Mouse (Mus musculus) heart, embryonic 13.5 days (tissue): ENCODE measurements at regions not wholly inside any gene's neighbourhood (a gene's known extent, or its start where the extent isn't known, plus 50 kb on each side); places are given as distances from the start of the nearest gene placed in this dataset.
A peak's percentile ranks its signal among the peaks of the same experiment; 100 is the strongest.

Experiments used
- ATAC-seq: fragments of 200-750 bp; cut with Nextera tagmentation; 2 replicates; pipeline ENCODE4 v1.8.0; 2017; ENCODE audit warnings: moderate TSS enrichment; ENCODE audit not compliant: insufficient number of reproducible peaks, low FRiP score, low TSS enrichment; ENCODE audit errors: extremely low read depth
- H3K27ac ChIP-seq: fragments of 300-500 bp; sonication (generic); replicated peaks from 2 replicates; pipeline ENCODE4 v1.5.1; 2015; ENCODE audit warnings: moderate library complexity, mild to moderate bottlenecking, inconsistent platforms
- H3K27me3 ChIP-seq: fragments of 300-500 bp; sonication (generic); replicated peaks from 2 replicates; pipeline ENCODE4 v1.6.1; 2015; ENCODE audit warnings: mild to moderate bottlenecking, inconsistent platforms
- H3K36me3 ChIP-seq: fragments of 300-500 bp; sonication (generic); 2 replicates; pipeline ENCODE4 v1.6.1; 2015; ENCODE audit warnings: mild to moderate bottlenecking, inconsistent platforms
- H3K4me1 ChIP-seq: fragments of 300-500 bp; sonication (generic); 2 replicates; pipeline ENCODE4 v1.6.1; 2015; ENCODE audit warnings: inconsistent platforms
- H3K4me2 ChIP-seq: fragments of 300-500 bp; sonication (generic); 2 replicates; pipeline ENCODE4 v1.6.1; 2015; ENCODE audit warnings: inconsistent platforms, mild to moderate bottlenecking, moderate library complexity
- H3K4me3 ChIP-seq: fragments of 300-500 bp; sonication (generic); 2 replicates; pipeline ENCODE4 v1.5.1; 2015; ENCODE audit warnings: moderate library complexity, mild to moderate bottlenecking, inconsistent platforms
- H3K9ac ChIP-seq: fragments of 300-500 bp; sonication (generic); 2 replicates; pipeline ENCODE4 v1.6.1; 2015; ENCODE audit warnings: inconsistent platforms, mild to moderate bottlenecking, moderate library complexity
- H3K9me3 ChIP-seq: fragments of 300-500 bp; sonication (generic); 2 replicates; pipeline ENCODE4 v1.6.1; 2016; ENCODE audit warnings: inconsistent platforms
- WGBS: fragments of 180-500 bp; shearing (Covaris S2); methylation state at CpG from one replicate; pipeline ENCODE4 v1.1.7; 2015; ENCODE audit warnings: mixed read lengths; 5-methylcytosine and 5-hydroxymethylcytosine counted together

DNA sequence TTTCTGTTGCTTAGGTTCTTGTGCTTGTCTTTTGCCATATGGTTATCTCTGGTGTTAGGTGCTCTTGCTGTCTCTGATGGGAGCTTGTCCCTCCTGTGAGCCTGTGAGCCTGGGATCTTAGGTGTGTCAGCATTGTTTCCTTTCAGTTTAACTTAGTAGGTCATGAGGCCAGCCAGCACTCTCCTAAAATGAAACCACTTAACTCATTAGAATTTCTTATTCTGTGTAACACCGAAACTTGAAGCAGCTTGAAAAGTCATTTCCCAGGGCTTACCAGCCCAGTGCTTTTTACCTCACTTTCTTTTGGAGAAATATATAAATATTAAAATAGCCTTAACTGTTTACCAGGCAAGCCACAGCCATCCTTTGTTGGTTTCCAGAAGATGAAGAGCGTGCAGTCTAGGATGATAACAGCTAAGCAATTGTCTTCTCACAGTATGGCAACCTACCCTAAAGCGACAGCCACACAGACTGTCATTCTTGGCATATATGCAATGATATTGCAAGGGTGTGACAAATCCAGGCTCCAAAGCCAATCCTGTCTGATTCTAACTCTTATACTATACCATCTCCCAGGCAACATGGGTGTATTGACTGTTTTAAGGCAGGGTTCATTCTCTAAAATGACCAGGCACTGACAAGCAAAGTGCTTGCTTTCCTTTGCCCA is 146.2 kb upstream of the Map3k7 start:
- Histone ChIP-seq H3K36me3 (no peaks in the 10 kb centered on the region), H3K27me3 (no peaks in the 10 kb centered on the region), H3K4me1 (no peaks in the 10 kb centered on the region), H3K4me3 (no peak overlapping the region), H3K9me3 (no peaks in the 10 kb centered on the region), H3K9ac (no peak overlapping the region), H3K4me2 (no peak overlapping the region), H3K27ac (no peak overlapping the region)
- no peak for ATAC-seq
- WGBS, result 84% methylated on average over 3 of the region's 3 CpGs

DNA sequence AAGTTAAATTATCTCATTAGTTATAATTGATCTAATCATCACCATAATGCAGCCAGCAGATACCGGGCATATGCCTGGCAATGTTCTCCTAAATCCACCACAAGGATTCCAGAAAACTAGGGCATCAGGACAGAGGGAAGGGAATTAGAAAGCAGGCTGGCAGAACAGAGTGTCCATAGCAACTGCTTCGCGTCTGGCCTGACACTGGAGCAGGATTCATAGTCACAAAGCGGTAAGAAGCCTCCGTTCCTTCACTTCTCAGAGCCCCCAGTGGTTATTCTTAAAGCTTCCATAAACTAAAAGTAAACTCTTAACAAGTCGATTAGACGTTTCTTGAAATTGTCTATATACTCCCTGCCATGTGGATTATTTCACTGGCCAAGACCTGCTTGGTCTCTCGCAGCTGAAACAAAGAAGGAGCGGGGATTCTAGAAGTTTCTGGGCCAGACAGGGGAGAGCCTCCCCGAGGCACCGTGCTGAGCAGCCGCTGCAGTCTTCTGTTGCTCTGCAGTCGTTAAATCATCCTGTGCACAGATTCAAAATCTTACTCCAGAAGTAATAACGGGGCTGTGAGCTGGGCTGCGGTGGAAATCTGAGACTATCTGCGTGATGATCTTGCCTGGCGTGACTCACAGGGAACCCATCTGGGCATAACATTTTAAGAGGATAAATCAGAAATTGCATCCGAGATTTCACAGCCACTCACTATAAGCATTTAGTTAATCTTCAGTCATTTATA is 144.2 kb upstream of the Map3k7 start:
- H3K4me1 ChIP-seq, result peaks cover 11% of the 10 kb centered on the region
- no peak overlapping the region for H3K9ac ChIP-seq
- H3K36me3 ChIP-seq, result no peaks in the 10 kb centered on the region
- H3K4me2 ChIP-seq, result no peak overlapping the region
- no peak overlapping the region for H3K4me3 ChIP-seq
- H3K9me3 ChIP-seq, result no peaks in the 10 kb centered on the region
- no peak for ATAC-seq
- 79% methylated on average over 18 of the region's 18 CpGs for WGBS
- H3K27me3 ChIP-seq, result no peaks in the 10 kb centered on the region
- no peak overlapping the region for H3K27ac ChIP-seq

DNA sequence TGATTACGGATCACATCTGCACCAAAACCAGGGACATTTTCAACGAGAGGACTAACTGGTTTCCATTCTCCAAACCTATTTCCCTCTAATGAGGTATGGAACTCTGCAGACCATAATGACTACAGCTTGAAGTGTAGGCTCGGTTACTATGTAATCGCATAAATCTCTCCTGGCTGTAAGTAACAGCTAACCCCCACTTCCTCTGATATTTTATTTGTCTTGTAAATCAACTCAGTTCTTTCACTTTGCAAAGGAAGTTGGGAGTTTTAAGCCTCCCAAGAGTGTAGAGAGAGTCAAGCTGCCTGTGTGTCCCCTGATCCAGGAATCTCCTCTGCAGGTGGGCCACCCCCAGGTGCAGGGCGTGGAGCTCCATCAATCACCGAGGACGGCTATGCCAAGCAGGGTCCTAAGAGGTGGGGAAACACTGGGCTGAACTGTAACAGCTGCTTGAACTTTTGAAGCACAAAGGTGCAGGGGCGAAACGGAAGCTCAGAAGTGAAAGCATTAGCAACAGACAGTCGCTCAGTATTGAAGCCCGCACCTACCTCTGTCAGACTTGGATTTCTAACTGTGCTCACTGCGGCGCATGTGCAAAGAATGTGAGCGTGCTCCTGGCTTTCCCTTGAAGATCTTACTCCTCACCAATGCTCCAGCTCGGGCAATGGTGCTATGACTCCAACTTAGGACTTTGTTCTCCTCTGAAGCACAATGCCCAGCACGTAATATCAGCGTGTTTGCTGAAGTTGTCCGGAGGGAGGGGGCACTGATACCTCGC is 140.1 kb upstream of the Map3k7 start:
- no peaks in the 10 kb centered on the region for H3K9me3 ChIP-seq
- H3K4me3 ChIP-seq, result peak overlapping the region; percentile 34
- 47% methylated on average over 19 of the region's 19 CpGs for WGBS
- peaks cover 22% of the 10 kb centered on the region for H3K4me1 ChIP-seq
- ATAC-seq, result no peak
- no peaks in the 10 kb centered on the region for H3K27me3 ChIP-seq
- H3K4me2 ChIP-seq, result peak overlapping the region; percentile 62
- peak overlapping the region; percentile 26; the same call in 1 of the 2 replicates for H3K27ac ChIP-seq
- H3K9ac ChIP-seq, result peak overlapping the region; percentile 51; the same call in 1 of the 2 replicates
- no peaks in the 10 kb centered on the region for H3K36me3 ChIP-seq

DNA sequence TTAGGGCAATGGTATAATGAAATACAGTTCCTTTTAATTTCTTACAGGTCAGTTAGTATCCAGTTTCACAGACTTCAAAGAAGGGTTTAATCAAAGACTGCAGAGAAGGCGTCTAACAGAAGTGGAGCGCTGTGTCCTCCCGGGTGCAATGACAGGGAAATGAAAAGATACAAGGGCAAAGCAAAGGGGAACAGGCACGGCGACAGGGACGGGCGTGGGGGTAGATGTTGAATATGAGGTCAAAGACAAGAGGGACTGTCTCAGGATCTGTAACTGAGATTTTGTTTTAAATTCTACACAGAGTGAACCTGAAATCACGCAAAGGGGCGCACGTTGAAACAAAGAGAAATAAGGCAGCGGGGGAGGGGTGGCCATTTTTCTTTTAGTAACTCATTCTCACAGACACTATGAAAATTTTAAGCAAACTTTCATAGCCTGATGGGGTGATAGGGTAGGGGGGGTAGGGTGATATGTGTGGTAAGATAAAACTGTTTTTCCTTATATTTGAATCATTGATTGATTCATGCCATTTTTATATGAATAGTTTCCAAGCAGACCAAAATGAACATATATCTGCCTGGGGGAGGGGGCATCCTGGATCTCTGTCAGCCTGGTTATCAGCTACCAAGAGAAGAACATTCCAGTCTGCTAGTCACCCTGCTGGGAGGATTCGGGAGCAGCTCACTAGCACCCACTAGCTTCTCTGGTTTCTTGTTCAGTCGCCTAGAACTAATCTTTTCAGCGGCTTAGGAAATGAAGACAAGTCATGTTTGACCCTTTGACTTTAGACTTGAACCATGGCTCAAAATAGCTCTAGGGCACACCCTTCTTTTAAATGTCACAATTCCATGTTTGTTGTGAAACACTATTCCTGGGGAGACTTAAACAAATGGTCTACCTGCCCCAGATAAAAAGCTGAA is 139.1 kb upstream of the Map3k7 start:
- ATAC-seq, result no peak
- H3K27ac ChIP-seq, result 0 out of 2 replicates have a peak overlapping the region, but pooled peaks have one; percentile 26
- H3K4me3 ChIP-seq, result peak overlapping the region; percentile 34
- H3K9me3 ChIP-seq, result no peaks in the 10 kb centered on the region
- H3K27me3 ChIP-seq, result no peaks in the 10 kb centered on the region
- H3K4me2 ChIP-seq, result peak overlapping the region; percentile 62
- 39% methylated on average over 14 of the region's 14 CpGs for WGBS
- peaks cover 22% of the 10 kb centered on the region for H3K4me1 ChIP-seq
- no peaks in the 10 kb centered on the region for H3K36me3 ChIP-seq
- peak overlapping the region; percentile 55 for H3K9ac ChIP-seq

DNA sequence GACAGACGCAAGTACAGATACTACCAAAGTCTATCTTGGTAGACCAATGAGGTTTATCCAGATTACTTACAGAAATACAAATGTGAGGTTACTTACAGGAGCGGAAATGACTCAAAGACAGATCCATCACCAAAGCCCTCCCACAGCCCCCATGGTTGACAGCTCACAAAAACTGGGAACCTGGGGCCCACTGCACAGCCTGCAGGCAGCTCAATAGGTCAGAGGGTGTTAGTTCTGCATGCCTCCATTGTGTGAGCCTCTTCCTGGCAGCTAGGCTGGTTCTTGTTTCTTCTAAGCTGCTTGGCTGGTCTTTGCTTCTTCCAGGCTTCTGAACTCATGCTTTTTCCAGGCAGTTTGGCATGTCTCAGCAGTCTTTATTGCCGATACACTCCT is 138.5 kb upstream of the Map3k7 start:
- Histone ChIP-seq H3K27ac (no peak overlapping the region), H3K27me3 (no peaks in the 10 kb centered on the region), H3K9me3 (no peaks in the 10 kb centered on the region), H3K4me2 (no peak overlapping the region), H3K9ac (no peak overlapping the region), H3K4me3 (no peak overlapping the region), H3K36me3 (no peaks in the 10 kb centered on the region), H3K4me1 (peaks cover 22% of the 10 kb centered on the region)
- 62% methylated on average over 3 of the region's 3 CpGs for WGBS
- ATAC-seq, result no peak

DNA sequence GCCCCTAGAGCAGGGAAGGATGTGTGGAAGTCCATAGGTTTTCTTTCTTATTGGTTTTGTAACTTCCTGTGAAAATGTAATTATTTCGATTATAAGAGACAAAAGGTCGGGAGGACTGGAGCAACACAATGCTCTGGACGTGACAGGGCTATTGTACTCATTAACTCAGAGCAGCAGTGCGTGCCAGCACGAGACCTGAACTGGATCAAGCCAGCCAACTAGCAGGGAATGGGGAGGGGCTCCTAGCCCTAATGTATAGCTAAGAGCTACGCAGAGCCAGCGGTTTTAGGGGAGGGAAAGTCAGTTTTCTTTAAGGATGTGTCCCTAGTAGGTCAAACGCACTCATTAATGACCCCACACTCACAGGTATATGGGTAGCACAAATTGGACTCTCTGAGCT is 137.2 kb upstream of the Map3k7 start:
- no peaks in the 10 kb centered on the region for H3K27me3 ChIP-seq
- no peaks in the 10 kb centered on the region for H3K36me3 ChIP-seq
- WGBS, result 88% methylated on average over 8 of the region's 8 CpGs
- H3K4me2 ChIP-seq, result no peak overlapping the region
- H3K9ac ChIP-seq, result no peak overlapping the region
- H3K27ac ChIP-seq, result no peak overlapping the region
- no peak for ATAC-seq
- H3K9me3 ChIP-seq, result no peaks in the 10 kb centered on the region
- H3K4me3 ChIP-seq, result no peak overlapping the region
- peaks cover 22% of the 10 kb centered on the region for H3K4me1 ChIP-seq

DNA sequence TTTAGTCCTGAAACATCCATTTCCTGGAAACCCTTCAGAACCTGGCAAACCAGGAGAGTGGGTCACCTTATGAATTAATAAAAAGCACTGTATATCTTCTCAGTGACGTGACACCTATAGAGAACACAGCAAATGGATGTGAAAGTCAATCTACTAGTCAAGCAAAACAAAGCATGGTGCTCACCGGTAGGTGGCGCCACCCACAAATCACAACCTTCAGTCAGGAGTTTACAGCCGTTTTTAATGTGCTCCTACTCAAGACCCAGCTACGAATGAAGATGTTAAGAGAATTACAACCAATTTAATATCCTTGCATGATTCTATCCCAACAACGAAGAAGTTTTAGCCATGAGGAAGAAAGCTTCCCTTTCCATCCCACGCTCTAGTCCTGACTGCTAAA is 136.6 kb upstream of the Map3k7 start:
- no peak for ATAC-seq
- Histone ChIP-seq H3K4me2 (no peak overlapping the region), H3K27ac (0 out of 2 replicates have a peak overlapping the region, but pooled peaks have one; percentile 28), H3K4me3 (no peak overlapping the region), H3K36me3 (no peaks in the 10 kb centered on the region), H3K9ac (no peak overlapping the region), H3K9me3 (no peaks in the 10 kb centered on the region), H3K4me1 (peaks cover 22% of the 10 kb centered on the region), H3K27me3 (no peaks in the 10 kb centered on the region)
- WGBS, result 66% methylated on average over 7 of the region's 7 CpGs

DNA sequence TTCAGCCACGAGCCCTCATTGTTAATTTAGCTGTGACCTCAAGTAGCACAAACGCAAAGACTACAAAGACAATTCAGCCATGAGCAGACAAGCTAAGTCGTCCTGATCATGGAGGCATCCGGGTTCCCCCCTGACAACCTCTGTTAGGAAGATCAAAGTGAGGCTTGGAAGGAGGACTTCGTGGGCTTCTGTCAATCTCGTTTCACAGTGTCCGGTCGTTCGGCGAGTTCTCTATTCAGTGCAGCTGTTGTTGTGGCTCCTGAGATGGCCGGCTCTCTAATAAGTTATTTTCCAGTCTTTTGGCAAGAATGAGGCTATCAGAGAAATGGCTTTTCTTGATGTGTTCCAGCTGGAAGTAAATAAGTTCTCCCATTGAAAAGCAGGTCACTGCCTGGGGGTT is 133.7 kb upstream of the Map3k7 start:
- peaks cover 22% of the 10 kb centered on the region for H3K4me1 ChIP-seq
- H3K27me3 ChIP-seq, result no peaks in the 10 kb centered on the region
- no peaks in the 10 kb centered on the region for H3K9me3 ChIP-seq
- H3K4me2 ChIP-seq, result no peak overlapping the region
- H3K4me3 ChIP-seq, result no peak overlapping the region
- H3K36me3 ChIP-seq, result no peaks in the 10 kb centered on the region
- ATAC-seq, result no peak
- H3K9ac ChIP-seq, result no peak overlapping the region
- no peak overlapping the region for H3K27ac ChIP-seq
- WGBS, result 56% methylated on average over 11 of the region's 11 CpGs

DNA sequence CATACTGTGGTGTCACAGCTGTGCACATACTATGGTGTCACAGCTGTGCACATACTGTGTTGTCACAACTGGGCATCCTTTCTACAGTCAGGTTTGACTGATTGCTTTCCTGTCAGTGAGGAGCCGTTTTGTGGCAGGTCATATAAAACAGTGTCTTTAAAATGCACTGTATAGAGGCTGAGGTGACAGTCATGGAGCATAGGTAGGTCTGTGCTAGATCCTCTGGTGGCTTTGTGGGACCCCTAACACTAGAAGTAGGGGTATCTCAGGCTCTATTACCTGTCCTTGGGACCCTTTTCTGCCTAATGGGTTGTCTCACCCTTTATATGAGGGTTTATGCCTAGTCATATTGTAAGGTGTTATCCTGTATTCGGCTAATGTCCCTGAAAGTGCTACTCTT is 132.4 kb upstream of the Map3k7 start:
- no peak overlapping the region for H3K4me3 ChIP-seq
- WGBS, result 79% methylated on average over 2 of the region's 2 CpGs
- H3K36me3 ChIP-seq, result no peaks in the 10 kb centered on the region
- H3K9me3 ChIP-seq, result no peaks in the 10 kb centered on the region
- no peaks in the 10 kb centered on the region for H3K27me3 ChIP-seq
- no peak overlapping the region for H3K4me2 ChIP-seq
- ATAC-seq, result no peak
- no peak overlapping the region for H3K9ac ChIP-seq
- H3K4me1 ChIP-seq, result peaks cover 29% of the 10 kb centered on the region
- no peak overlapping the region for H3K27ac ChIP-seq

DNA sequence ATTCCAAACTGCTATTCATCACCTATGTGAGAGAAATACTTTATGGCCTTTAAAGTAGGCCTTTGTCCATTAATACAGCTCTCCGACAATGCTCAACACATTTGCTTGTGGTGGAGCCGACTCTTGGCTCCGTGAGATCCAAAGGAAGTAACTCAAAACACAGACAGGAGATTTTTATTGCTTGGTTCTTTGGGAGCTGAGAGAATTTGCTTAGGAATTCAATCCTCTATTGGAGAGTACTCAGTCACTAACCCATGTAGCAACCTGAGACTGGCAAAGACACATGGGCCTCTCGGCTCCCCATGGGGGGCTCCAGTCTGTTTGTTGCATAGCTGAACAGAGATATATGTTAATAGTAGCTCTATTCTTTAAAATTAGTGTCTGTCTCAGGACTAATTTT is 130.1 kb upstream of the Map3k7 start:
- Histone ChIP-seq H3K9me3 (no peaks in the 10 kb centered on the region), H3K27me3 (no peaks in the 10 kb centered on the region), H3K4me1 (peaks cover 53% of the 10 kb centered on the region), H3K4me3 (no peak overlapping the region), H3K36me3 (no peaks in the 10 kb centered on the region), H3K9ac (no peak overlapping the region), H3K4me2 (no peak overlapping the region), H3K27ac (no peak overlapping the region)
- no peak for ATAC-seq
- WGBS, result 66% methylated on average over 4 of the region's 4 CpGs

DNA sequence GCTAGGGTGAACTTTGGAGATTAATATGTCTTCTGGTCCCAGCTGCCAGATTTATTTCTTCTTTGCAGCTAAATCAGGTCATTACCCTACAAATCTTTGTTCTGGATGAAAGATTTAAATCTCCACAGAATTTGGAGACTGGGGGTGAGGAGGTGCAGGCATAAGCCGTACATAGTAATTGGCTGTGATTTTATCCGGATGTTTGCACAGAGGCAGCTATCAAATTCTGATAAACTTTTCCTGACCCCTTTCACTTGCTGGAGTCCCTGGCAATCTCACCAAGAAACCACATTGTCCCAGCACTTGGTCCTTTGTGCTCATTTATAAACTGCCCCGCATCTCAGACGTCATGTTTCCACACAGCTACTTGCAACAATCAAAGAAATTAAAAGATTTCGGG is 128.8 kb upstream of the Map3k7 start:
- 15% methylated on average over 5 of the region's 5 CpGs for WGBS
- Histone ChIP-seq H3K4me2 (peak overlapping the region; percentile 27), H3K36me3 (no peaks in the 10 kb centered on the region), H3K9ac (peak overlapping the region; percentile 44), H3K4me3 (no peak overlapping the region), H3K27ac (peak overlapping the region; percentile 70), H3K4me1 (peaks cover 63% of the 10 kb centered on the region), H3K9me3 (no peaks in the 10 kb centered on the region), H3K27me3 (no peaks in the 10 kb centered on the region)
- ATAC-seq, result no peak
